24 mouse cellular contexts compared by ENCODE assay signal in the genomic region with DNA sequence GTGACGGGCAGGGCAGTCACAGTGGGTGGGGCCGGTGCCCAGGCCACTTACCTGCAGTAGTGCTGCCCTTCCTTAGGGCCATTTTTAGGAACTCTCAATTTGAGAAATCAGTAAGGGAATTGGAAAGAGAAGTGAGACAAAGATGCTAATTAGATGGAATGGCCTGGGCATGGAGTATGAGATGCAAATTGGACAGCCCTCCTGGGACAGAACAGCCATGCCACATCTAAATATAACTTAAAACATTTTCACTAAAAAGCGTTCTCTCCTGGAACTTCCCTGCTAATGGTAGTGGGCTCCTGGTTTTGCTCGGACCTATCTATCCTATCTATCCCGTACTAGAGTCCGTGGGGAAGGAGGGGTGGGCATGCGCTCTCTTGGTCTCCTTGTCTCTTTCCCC.
"Had no signal": no experiment of that assay in that cellular context is flagged by ENCODE, and none has a peak within 500 bp of the region (broad histone marks: within the 10 kb centered on the region; RNA-seq: fewer than 3 reads in every experiment).

No protein-coding gene starts in this region.

- H3K4me2 ChIP-seq: heart, embryonic 12.5 days; hindbrain, embryonic 13.5 days; hindbrain, embryonic 15.5 days; kidney, embryonic 15.5 days; limb, embryonic 12.5 days; liver, embryonic 11.5 days had no signal

- H3K4me3 ChIP-seq: gastrocnemius, adult 2 months; heart, adult 2 months; heart, embryonic 10.5 days; heart, embryonic 12.5 days; hindbrain, embryonic 13.5 days; hindbrain, embryonic 15.5 days; kidney, embryonic 15.5 days; layer of hippocampus, adult 2 months; left cerebral cortex, adult 2 months; limb, embryonic 10.5 days; limb, embryonic 12.5 days had no signal

- H3K27ac ChIP-seq: gastrocnemius, adult 2 months; heart, adult 2 months; heart, embryonic 10.5 days; hindbrain, embryonic 13.5 days; hindbrain, embryonic 15.5 days; hindbrain, postnatal 0 days; kidney, embryonic 15.5 days; kidney, postnatal 0 days; layer of hippocampus, adult 2 months; left cerebral cortex, adult 2 months; limb, embryonic 10.5 days; limb, embryonic 12.5 days had no signal

- H3K9ac ChIP-seq: heart, embryonic 12.5 days; hindbrain, embryonic 13.5 days; hindbrain, embryonic 15.5 days; kidney, embryonic 15.5 days; limb, embryonic 12.5 days had no signal

- DNase-seq: gastrocnemius, adult 2 months; gastrocnemius, postnatal 10 days; gastrocnemius, postnatal 25 days; heart, adult 2 months; heart, postnatal 10 days; heart, postnatal 4 days; kidney, adult 11 months; kidney, adult 2 months; kidney, adult 9 months; kidney, postnatal 14 days; kidney, postnatal 36 days; liver had no signal

- H3K9me3 ChIP-seq: heart, embryonic 10.5 days; heart, embryonic 12.5 days; hindbrain, embryonic 13.5 days; hindbrain, embryonic 15.5 days; kidney, embryonic 15.5 days; limb, embryonic 10.5 days; limb, embryonic 12.5 days had no signal

- H3K27me3 ChIP-seq: heart, embryonic 12.5 days; hindbrain, embryonic 13.5 days; hindbrain, embryonic 15.5 days; kidney, embryonic 15.5 days; limb, embryonic 12.5 days had no signal
